Mouse (Mus musculus): ENCODE measurements at regions not wholly inside any gene's neighbourhood (a gene's known extent, or its start where the extent isn't known, plus 50 kb on each side); places are given as distances from the start of the nearest gene placed in this dataset.

- no peak for ATAC-seq (replicated peaks; ENCODE audit: low read depth, poor library complexity, severe bottlenecking)
Observed at GRCm38 (mm10) chr16:79986746-79987145, 895.8 kb upstream of the Tmprss15 start.

GRCm38 (mm10) chr16:79972146-79972545 lies 881.2 kb upstream of the Tmprss15 start:
- no peak for ATAC-seq (replicated peaks; ENCODE audit: low read depth, poor library complexity, severe bottlenecking)

- ATAC-seq (replicated peaks; ENCODE audit: low read depth, poor library complexity, severe bottlenecking), result no peak
Observed at GRCm38 (mm10) chr16:79937042-79937441, 846.1 kb upstream of the Tmprss15 start.

GRCm38 (mm10) chr16:79907126-79907525 lies 816.2 kb upstream of the Tmprss15 start:
- no peak for ATAC-seq (replicated peaks; ENCODE audit: low read depth, poor library complexity, severe bottlenecking)

- ATAC-seq (replicated peaks; ENCODE audit: low read depth, poor library complexity, severe bottlenecking), result no peak
Observed at GRCm38 (mm10) chr16:79901467-79901866, 810.6 kb upstream of the Tmprss15 start.

- ATAC-seq (replicated peaks; ENCODE audit: low read depth, poor library complexity, severe bottlenecking), result no peak
Observed at GRCm38 (mm10) chr16:79881855-79882254, 791.0 kb upstream of the Tmprss15 start.

GRCm38 (mm10) chr16:79878063-79878462 lies 787.2 kb upstream of the Tmprss15 start:
- peak; percentile 99 for ATAC-seq (replicated peaks; ENCODE audit: low read depth, poor library complexity, severe bottlenecking)

GRCm38 (mm10) chr16:79876827-79877226 lies 785.9 kb upstream of the Tmprss15 start:
- ATAC-seq (replicated peaks; ENCODE audit: low read depth, poor library complexity, severe bottlenecking), result no peak

- ATAC-seq (replicated peaks; ENCODE audit: low read depth, poor library complexity, severe bottlenecking), result no peak
Observed at GRCm38 (mm10) chr16:79870578-79871270, 779.8 kb upstream of the Tmprss15 start.

- peak; percentile 62; the same call in 1 of the 2 replicates for ATAC-seq (replicated peaks; ENCODE audit: low read depth, poor library complexity, severe bottlenecking)
Observed at GRCm38 (mm10) chr16:79859540-79859939, 768.6 kb upstream of the Tmprss15 start.

GRCm38 (mm10) chr16:79849152-79849551 lies 758.3 kb upstream of the Tmprss15 start:
- ATAC-seq (replicated peaks; ENCODE audit: low read depth, poor library complexity, severe bottlenecking), result no peak

- ATAC-seq (replicated peaks; ENCODE audit: low read depth, poor library complexity, severe bottlenecking), result no peak
Observed at GRCm38 (mm10) chr16:79816913-79817312, 726.0 kb upstream of the Tmprss15 start.

- no peak for ATAC-seq (replicated peaks; ENCODE audit: low read depth, poor library complexity, severe bottlenecking)
Observed at GRCm38 (mm10) chr16:79778729-79779128, 687.8 kb upstream of the Tmprss15 start.

Data from common myeloid progenitor, adult 5-6 weeks (primary cell).